Mouse (Mus musculus): ENCODE results near the gene Birc3. TPM values are rescaled to one million over a fixed set of nuclear protein-coding genes. Genes with fewer than 3 reads are reported as not detected.
A peak's percentile ranks its signal among the peaks of the same experiment; 100 is the strongest.
"Not testable (repeated sequence)": the region's sequence is repeated elsewhere in the genome, so short reads cannot be mapped to it uniquely, and the experiment has no call there.

Gene Birc3
- polyA plus RNA-seq, 1 experiment from 2014 or later = 3.5 TPM

DNA sequence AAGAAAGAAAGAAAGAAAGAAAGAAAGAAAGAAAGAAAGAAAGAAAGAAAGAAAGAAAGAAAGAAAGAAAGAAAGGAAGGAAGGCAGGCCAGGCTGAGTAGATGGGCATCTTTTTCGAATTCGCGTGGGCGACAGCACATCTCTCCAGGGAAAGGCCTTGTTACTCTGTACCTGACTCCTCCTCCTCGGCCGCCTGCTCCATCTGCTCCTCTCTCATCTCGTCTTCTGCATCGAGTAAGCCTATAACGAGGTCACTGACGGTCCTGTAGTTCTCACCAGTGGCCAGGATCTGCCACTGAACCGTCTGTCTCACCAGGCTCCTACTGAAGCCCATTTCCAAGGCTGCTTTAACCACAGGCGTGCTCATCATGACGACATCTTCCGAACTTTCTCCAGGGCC is 18.8 kb downstream of the Birc3 start:
- H3K4me1 ChIP-seq (replicated peaks; ENCODE audit: control insufficient read depth, insufficient read depth, low read length); DNase-seq (ENCODE audit: low spot score); H3K9ac ChIP-seq (ENCODE audit: low read depth, low read length); H3K27me3 ChIP-seq (ENCODE audit: control insufficient read depth, insufficient read depth, low read length); H3K9me3 ChIP-seq (ENCODE audit: control insufficient read depth, low read length); H3K4me2 ChIP-seq (replicated peaks; ENCODE audit: low read depth, low read length); H3K27ac ChIP-seq (ENCODE audit: low read depth, low read length); ATAC-seq (ENCODE audit: low FRiP score); H3K4me3 ChIP-seq (ENCODE audit: low read depth, low read length); H3K36me3 ChIP-seq (ENCODE audit: control insufficient read depth, insufficient read depth, low read length): not testable (repeated sequence)
- 77% methylated on average over 14 of the region's 14 CpGs for WGBS

DNA sequence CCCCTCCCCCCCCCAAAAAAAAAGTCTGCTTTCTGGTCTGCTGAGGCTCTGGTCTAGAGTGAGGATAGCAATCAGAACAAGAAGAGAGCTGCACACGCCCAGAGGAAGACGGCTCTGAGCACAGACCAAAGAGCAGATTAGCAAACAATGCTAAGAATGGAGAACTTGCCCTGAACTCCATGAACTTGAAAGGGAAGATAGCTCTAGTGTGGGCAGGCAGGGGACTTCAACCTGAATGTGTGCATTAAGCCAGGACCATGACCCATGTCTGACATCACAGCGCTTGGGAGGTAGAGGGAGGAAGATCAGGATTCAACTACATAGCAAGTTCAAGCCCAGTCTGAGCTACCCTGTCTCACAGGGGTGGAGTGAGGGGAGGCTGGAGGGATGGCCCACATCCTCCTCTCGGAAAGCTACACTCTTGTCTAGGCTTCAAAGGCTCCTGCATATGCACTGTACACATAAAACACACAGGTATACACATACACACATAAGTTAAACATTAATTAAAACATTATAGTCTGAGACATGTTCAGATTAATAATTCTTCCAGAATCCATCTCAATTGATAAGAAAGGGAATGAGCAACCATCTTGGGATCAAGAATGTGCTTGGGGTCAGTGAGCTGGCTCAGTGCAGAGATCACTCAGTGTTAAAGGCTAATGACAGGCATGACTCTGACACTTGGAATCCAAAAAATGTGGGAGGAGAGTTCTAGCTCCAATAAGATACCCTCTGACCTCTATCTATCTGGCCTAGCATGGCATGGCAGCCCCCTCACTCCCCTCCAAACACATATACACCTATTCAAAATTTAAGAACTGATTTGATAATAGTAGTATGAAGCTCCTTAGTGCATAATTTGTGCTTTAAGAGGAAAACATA is 20.4 kb downstream of the Birc3 start:
- 83% methylated on average over 4 of the region's 4 CpGs for WGBS
- no peak overlapping the region for H3K4me3 ChIP-seq (ENCODE audit: low read depth, low read length)
- DNase-seq (ENCODE audit: low spot score) (no peak), ATAC-seq (ENCODE audit: low FRiP score) (no peak)
- no peaks in the 10 kb centered on the region for H3K9me3 ChIP-seq (ENCODE audit: control insufficient read depth, low read length)
- no peak overlapping the region for H3K4me2 ChIP-seq (replicated peaks; ENCODE audit: low read depth, low read length)
- no peaks in the 10 kb centered on the region for H3K4me1 ChIP-seq (replicated peaks; ENCODE audit: control insufficient read depth, insufficient read depth, low read length)
- no peak overlapping the region for H3K27ac ChIP-seq (ENCODE audit: low read depth, low read length)
- no peak overlapping the region for H3K9ac ChIP-seq (ENCODE audit: low read depth, low read length)
- H3K27me3 ChIP-seq (ENCODE audit: control insufficient read depth, insufficient read depth, low read length) = no peaks in the 10 kb centered on the region
- no peaks in the 10 kb centered on the region for H3K36me3 ChIP-seq (ENCODE audit: control insufficient read depth, insufficient read depth, low read length)

DNA sequence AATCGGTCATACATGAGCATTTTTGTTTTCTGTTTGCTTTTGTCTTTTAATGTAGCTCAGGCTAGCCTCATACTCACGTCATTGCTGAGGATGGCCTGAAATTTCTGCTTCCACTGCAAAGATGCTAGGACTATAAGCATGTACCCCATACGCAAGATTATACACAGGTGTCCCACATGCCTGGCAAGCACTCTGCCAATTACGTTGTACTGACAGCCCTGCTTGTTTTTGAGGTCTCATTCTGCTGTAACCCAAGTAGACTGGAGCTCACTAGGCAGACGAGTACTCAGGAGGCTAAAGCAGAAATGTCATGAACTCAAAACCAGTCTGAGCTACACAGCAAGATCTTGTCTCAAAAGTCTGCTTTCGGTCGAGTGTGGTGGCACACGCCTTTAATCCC is 21.1 kb downstream of the Birc3 start:
- Histone ChIP-seq H3K36me3 (ENCODE audit: control insufficient read depth, insufficient read depth, low read length) (no peaks in the 10 kb centered on the region), H3K27ac (ENCODE audit: low read depth, low read length) (no peak overlapping the region), H3K27me3 (ENCODE audit: control insufficient read depth, insufficient read depth, low read length) (no peaks in the 10 kb centered on the region), H3K4me3 (ENCODE audit: low read depth, low read length) (no peak overlapping the region), H3K4me1 (replicated peaks; ENCODE audit: control insufficient read depth, insufficient read depth, low read length) (no peaks in the 10 kb centered on the region), H3K9me3 (ENCODE audit: control insufficient read depth, low read length) (no peaks in the 10 kb centered on the region), H3K4me2 (replicated peaks; ENCODE audit: low read depth, low read length) (no peak overlapping the region), H3K9ac (ENCODE audit: low read depth, low read length) (no peak overlapping the region)
- DNase-seq (ENCODE audit: low spot score) (no peak), ATAC-seq (ENCODE audit: low FRiP score) (no peak)
- 88% methylated on average over 8 of the region's 8 CpGs for WGBS

DNA sequence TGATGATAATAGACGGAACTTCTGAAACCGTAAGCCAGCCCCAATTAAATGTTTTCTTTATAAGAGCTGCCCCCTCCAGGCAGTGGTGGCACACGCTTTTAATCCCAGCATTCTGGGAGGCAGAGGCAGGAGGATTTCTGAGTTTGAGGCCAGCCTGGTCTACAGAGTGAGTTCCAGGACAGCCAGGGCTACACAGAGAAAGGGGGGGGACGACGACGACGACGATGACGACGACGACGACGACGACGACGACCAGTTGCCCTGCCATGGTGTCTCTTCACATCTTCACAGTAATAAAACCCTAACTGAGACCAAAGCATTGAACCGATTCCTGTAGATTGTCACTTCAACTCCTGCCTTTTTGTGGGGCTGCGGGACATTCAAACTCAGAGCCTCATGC is 24.8 kb downstream of the Birc3 start:
- 95% methylated on average over 18 of the region's 18 CpGs for WGBS
- no peaks in the 10 kb centered on the region for H3K4me1 ChIP-seq (replicated peaks; ENCODE audit: control insufficient read depth, insufficient read depth, low read length)
- no peak overlapping the region for H3K4me2 ChIP-seq (replicated peaks; ENCODE audit: low read depth, low read length)
- H3K9ac ChIP-seq (ENCODE audit: low read depth, low read length) = no peak overlapping the region
- no peak for DNase-seq (ENCODE audit: low spot score)
- H3K36me3 ChIP-seq (ENCODE audit: control insufficient read depth, insufficient read depth, low read length) = no peaks in the 10 kb centered on the region
- H3K9me3 ChIP-seq (ENCODE audit: control insufficient read depth, low read length) = no peaks in the 10 kb centered on the region
- H3K27me3 ChIP-seq (ENCODE audit: control insufficient read depth, insufficient read depth, low read length) = no peaks in the 10 kb centered on the region
- H3K4me3 ChIP-seq (ENCODE audit: low read depth, low read length) = no peak overlapping the region
- ATAC-seq (ENCODE audit: low FRiP score) = no peak
- no peak overlapping the region for H3K27ac ChIP-seq (ENCODE audit: low read depth, low read length)

DNA sequence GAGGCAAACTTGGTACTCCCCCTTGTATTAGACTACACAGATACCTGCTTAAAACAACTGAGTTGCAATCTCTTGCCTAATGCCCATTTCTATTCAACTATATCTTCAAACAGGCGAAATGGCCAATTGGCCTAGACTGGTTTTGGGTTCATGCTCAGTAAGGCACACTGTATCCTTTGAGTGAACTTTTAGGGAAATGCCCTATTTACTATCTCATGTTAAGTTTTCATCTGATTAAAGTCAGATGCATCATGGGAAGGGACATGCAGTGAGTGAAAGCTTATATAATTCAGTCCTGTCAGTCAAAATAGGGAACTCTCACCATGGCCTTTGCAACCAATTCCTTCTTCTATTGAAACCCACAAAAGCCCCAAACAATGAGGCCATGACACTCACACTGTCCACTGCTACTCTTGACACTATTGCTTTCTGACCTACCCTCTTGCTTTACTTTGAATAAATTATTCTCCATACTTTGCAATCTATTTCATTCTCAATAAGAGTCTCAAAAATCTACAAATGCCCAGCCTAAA is 26.3 kb downstream of the Birc3 start:
- Histone ChIP-seq H3K4me1 (replicated peaks; ENCODE audit: control insufficient read depth, insufficient read depth, low read length) (no peaks in the 10 kb centered on the region), H3K4me2 (replicated peaks; ENCODE audit: low read depth, low read length) (no peak overlapping the region), H3K36me3 (ENCODE audit: control insufficient read depth, insufficient read depth, low read length) (no peaks in the 10 kb centered on the region), H3K4me3 (ENCODE audit: low read depth, low read length) (no peak overlapping the region), H3K27me3 (ENCODE audit: control insufficient read depth, insufficient read depth, low read length) (no peaks in the 10 kb centered on the region), H3K9ac (ENCODE audit: low read depth, low read length) (no peak overlapping the region), H3K9me3 (ENCODE audit: control insufficient read depth, low read length) (no peaks in the 10 kb centered on the region), H3K27ac (ENCODE audit: low read depth, low read length) (no peak overlapping the region)
- ATAC-seq (ENCODE audit: low FRiP score) (no peak), DNase-seq (ENCODE audit: low spot score) (no peak)
- WGBS = 88% methylated on average over 1 of the region's 1 CpGs

DNA sequence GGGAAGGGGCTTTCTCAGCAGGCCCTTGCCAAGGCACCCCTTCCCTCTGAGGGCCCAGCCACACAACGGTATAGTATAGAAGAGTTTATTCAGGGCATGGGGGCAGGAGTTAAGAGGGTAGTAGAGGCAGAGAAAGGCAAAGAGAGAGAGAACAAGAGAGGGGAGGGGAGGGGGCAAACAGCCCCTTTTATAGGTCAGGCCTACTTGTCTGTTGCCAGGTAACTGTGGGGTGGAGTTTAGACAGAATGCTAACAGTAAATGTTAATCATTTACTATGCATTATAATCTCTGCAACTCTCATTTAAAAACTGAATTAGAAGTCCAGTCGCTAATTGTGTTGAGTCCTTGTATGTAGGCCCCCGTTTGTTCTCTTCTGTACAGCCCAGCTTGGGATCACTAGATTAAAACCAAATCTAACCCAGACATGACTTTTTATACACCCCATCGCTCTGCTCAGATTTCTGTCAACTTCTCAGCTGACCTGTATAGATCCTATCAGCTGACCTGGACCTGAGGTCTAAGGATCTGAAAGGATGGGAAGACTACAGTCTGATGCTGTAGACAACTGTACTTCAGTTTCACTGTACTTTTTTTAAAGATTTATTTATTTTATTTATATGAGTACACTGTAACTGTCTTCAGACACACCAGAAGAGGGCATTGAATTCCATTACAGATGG is 27.6 kb downstream of the Birc3 start:
- 64% methylated on average over 4 of the region's 4 CpGs for WGBS
- Histone ChIP-seq H3K9me3 (ENCODE audit: control insufficient read depth, low read length) (no peaks in the 10 kb centered on the region), H3K4me2 (replicated peaks; ENCODE audit: low read depth, low read length) (no peak overlapping the region), H3K36me3 (ENCODE audit: control insufficient read depth, insufficient read depth, low read length) (no peaks in the 10 kb centered on the region), H3K4me3 (ENCODE audit: low read depth, low read length) (no peak overlapping the region), H3K27me3 (ENCODE audit: control insufficient read depth, insufficient read depth, low read length) (no peaks in the 10 kb centered on the region), H3K4me1 (replicated peaks; ENCODE audit: control insufficient read depth, insufficient read depth, low read length) (no peaks in the 10 kb centered on the region), H3K9ac (ENCODE audit: low read depth, low read length) (no peak overlapping the region), H3K27ac (ENCODE audit: low read depth, low read length) (no peak overlapping the region)
- ATAC-seq (ENCODE audit: low FRiP score) (no peak; the same call in 1 of the 2 replicates), DNase-seq (ENCODE audit: low spot score) (no peak)

DNA sequence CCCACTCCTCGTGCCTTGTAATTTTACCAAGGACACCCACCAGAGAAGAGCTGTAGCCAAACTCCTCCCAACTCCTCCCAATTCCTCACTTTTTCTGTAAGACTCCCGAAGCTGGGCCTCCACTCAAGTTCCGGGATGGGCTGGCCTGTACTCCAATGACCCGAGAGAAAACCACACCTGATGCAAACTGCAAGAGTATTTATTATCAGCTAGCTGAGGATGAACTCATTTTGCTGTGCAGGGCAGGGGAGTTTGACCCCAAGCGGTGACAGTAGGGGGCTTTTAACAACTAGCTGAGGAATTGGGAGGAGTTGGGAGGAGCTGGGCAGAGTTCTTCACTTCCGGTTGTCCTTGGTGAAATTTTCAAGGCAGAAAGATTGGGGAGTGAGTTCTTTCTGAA is 31.8 kb downstream of the Birc3 start:
- Histone ChIP-seq H3K4me1 (replicated peaks; ENCODE audit: control insufficient read depth, insufficient read depth, low read length) (no peaks in the 10 kb centered on the region), H3K4me3 (ENCODE audit: low read depth, low read length) (no peak overlapping the region), H3K27me3 (ENCODE audit: control insufficient read depth, insufficient read depth, low read length) (no peaks in the 10 kb centered on the region), H3K9ac (ENCODE audit: low read depth, low read length) (no peak overlapping the region), H3K4me2 (replicated peaks; ENCODE audit: low read depth, low read length) (no peak overlapping the region), H3K27ac (ENCODE audit: low read depth, low read length) (no peak overlapping the region), H3K9me3 (ENCODE audit: control insufficient read depth, low read length) (no peaks in the 10 kb centered on the region), H3K36me3 (ENCODE audit: control insufficient read depth, insufficient read depth, low read length) (no peaks in the 10 kb centered on the region)
- ATAC-seq (ENCODE audit: low FRiP score) (no peak), DNase-seq (ENCODE audit: low spot score) (no peak)
- 81% methylated on average over 6 of the region's 6 CpGs for WGBS

DNA sequence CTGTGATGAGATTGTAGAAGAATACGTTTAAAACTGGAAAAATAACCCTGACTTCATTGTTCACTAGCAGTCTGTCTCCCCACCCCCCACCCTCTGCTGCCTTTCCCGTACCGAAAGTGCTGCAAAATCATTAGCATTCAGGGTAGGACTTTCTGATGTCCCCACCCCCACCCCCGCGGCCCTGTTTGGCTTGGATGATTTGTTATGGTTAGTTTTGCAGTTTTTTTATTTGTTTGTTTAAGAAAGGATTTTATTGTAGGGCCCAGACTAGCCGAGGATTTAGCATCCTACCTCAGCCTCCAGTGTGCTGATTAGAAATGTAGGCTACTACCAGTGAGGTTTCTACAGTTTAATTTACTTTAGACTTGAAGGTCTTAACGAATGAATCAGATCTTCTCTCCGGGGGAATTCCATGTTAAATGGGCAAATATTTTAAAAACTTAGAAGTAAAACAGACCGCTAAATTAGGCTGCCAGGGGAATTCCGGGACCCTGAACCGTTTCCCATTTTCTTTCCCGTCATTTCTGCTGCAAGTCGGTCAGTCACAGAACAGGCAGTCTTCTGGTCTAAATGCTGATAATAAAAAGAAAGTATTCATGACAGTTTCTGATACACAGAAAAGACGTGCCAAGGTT is 35.1 kb downstream of the Birc3 start:
- Histone ChIP-seq H3K4me1 (replicated peaks; ENCODE audit: control insufficient read depth, insufficient read depth, low read length) (no peaks in the 10 kb centered on the region), H3K4me3 (ENCODE audit: low read depth, low read length) (peak overlapping the region; percentile 63), H3K27me3 (ENCODE audit: control insufficient read depth, insufficient read depth, low read length) (no peaks in the 10 kb centered on the region), H3K27ac (ENCODE audit: low read depth, low read length) (peak overlapping the region; percentile 98), H3K9ac (ENCODE audit: low read depth, low read length) (peak overlapping the region; percentile 90), H3K4me2 (replicated peaks; ENCODE audit: low read depth, low read length) (peak overlapping the region; percentile 67), H3K36me3 (ENCODE audit: control insufficient read depth, insufficient read depth, low read length) (no peaks in the 10 kb centered on the region), H3K9me3 (ENCODE audit: control insufficient read depth, low read length) (no peaks in the 10 kb centered on the region)
- peak; percentile 61 for DNase-seq (ENCODE audit: low spot score)
- 23% methylated on average over 14 of the region's 14 CpGs for WGBS
- peak; percentile 33 for ATAC-seq (ENCODE audit: low FRiP score)

Measured in hindbrain, embryonic 11.5 days (tissue).